Mouse (Mus musculus) lung, adult 18-20 months (tissue): ENCODE measurements at regions not wholly inside any gene's neighbourhood (a gene's known extent, or its start where the extent isn't known, plus 50 kb on each side); places are given as distances from the start of the nearest gene placed in this dataset.

ENCODE experiments used
- DNase-seq, 2 experiments: peaks; one replicate each; pipeline ENCODE4 v3.0.0; 2022; ENCODE audit warnings: mixed read lengths in 2 of 2

GRCm38 (mm10) chr5:119739386-119739785 is 68.9 kb downstream of the Tbx3 start:
- no peak for DNase-seq

GRCm38 (mm10) chr5:119741116-119741515 is 70.6 kb downstream of the Tbx3 start:
- DNase-seq, result peak; percentile 12 to 39

DNA sequence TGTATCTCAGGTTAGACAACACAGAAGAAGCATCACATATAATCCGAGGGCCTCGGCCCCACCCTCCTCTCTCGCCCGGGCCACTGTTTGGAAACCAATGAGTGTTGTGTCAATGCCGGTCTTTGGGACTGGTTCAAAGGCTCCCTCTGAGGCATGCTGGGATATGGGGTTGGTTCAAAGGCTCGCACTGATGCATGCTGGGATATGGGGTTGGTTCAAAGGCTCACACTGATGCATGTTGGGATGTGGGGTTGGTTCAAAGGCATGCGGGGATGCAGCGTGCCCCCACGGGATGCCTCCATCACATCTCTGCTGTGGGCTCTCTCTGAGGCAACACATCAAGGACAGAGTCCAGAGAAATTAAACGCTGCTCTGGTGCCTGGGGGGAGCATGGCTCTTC is 73.3 kb downstream of the Tbx3 start:
- DNase-seq, result peak; percentile 27 to 42

DNA sequence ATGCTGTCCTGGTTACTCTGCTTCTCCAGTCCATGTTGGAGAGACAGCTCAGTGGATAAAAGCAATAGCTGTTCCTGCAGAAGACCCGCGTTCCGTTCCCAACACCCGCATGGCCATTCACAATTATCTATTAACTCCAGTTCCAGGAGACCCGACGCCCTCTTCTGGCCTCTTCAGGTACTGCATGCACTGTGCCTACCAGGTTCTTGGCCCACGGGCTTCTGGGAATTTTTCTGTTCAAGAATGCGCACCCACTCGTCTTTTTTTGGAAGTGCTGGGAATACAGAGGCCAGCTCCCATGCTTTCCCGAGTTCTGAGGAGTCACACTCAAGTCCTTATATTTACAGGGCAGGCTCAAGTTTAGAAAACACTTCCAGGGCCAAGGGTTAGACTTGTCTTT is 76.6 kb downstream of the Tbx3 start:
- DNase-seq, result peak; percentile 5 to 17

GRCm38 (mm10) chr5:119748667-119749066 is 78.2 kb downstream of the Tbx3 start:
- no peak for DNase-seq

DNA sequence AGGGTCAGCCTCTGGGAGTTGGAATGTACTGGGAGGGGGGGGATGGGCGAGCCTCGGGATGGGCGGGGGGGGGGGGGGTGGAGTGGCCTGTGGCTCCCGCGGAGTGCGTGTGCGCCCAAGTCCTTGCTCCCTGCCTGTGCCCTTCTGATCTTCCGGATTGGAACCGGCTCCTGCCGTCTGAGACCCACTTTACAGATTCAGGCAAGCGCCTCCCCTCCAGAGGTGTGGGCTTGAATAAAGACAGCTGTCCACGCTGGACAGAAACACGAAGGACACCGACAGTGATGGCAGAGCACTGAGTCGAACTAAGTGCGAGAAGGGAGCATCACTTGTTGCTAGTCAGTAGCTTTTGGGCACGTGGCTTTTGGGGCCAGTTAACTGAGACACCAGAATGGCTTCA is 78.7 kb downstream of the Tbx3 start:
- peak in 1 of 2 experiments; percentile 24 for DNase-seq

DNA sequence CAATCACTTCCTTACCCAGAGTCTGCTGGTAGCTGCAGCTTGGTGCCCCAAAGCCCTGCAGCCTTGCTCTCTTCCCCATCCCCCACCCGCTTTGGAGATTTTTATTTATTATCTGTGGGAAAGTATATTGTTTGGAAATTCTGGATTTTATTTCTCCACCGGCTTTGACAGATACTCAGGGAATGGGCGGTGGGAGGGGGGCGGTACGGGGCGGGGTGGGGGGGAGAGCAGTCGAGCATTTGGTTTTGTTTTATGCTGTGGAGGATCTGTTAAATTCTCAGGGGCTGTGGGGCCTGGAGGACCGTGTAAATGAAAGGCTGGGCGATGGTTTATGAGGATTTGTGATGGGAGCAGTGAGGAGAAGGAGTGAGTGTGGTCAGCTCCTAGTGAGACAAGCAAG is 76.7 kb upstream of the Tbx5 start:
- no peak for DNase-seq

- DNase-seq, result no peak
Observed at GRCm38 (mm10) chr5:119758880-119759279, 73.6 kb upstream of the Tbx5 start.

GRCm38 (mm10) chr5:119762102-119762501 is 70.4 kb upstream of the Tbx5 start:
- DNase-seq, result no peak

DNA sequence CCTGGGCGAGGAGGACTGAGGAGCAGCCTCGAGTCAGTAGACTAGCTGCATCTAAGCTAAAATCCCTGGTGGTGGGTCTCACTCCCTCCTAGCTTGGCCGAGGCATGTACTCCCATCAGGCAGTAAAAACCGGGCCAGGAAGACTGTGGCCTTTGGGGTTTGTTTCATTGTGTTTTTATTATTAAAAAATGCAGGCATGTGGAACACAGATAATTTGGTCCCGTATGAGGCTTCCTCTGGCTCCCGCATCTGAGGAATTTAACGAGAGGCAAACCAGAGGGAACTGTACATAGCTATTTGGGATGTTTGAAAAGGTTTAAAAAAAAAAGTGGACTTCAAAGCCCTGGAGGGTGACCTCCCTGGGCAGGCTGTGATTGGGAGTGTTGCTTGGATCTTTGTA is 69.1 kb upstream of the Tbx5 start:
- DNase-seq, result no peak

- no peak for DNase-seq
Observed at GRCm38 (mm10) chr5:119766372-119766771, 66.1 kb upstream of the Tbx5 start.

GRCm38 (mm10) chr5:119770951-119771350 is 61.5 kb upstream of the Tbx5 start:
- DNase-seq, result no peak

- DNase-seq, result peak; percentile 34 to 41
Observed at GRCm38 (mm10) chr5:119776106-119776887, 56.2 kb upstream of the Tbx5 start.

- peak in 1 of 2 experiments; percentile 27 for DNase-seq
Observed at GRCm38 (mm10) chr5:119777836-119778235, 54.6 kb upstream of the Tbx5 start.

DNA sequence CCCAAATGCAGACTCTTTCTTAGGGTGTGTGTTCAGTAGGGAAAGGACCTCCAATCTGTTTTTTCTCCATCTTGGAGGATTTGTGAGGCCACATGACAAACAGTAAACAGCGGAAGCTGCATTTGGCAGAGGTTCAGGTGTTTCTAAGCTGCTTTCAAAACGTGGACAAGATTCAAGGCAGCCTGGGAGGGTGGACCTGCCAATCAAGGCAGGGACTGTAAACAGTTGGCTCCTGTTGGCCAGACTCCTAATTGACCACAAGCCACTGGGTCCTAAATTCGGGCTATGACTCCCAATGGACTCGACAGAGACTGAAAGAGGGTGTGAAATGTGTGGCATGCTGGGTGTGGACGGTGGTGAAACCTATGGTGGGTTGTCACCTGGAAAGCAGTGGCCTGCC is 51.1 kb upstream of the Tbx5 start:
- DNase-seq, result no peak
